ENCODE assay signal across 22 mouse cellular contexts in the genomic region with DNA sequence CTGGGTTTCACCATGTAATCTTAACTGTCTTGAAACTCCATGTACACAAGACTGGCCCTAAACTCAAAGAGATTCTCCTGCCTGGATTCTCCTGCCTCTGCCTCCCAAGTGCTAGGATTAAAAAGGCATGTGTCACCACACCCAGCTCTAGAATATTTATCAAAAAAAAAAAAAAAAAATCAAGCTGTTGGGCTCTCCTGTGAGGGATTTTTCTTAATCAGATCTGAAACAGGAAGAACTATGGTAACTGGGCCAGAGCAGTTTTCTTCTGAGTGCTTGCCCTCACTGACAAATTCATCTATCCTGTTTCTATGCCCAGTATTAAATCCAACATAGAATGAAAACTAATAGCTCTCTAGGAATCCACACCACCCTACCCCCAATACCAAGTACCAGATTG. TPM values are rescaled to one million over a fixed set of nuclear protein-coding genes. Genes with fewer than 3 reads are reported as not detected.
DNase-seq lines count a peak whose midpoint lies in the region; ATAC-seq and TF ChIP-seq lines count a peak whose summit lies in the region.
"Had no signal": no experiment of that assay in that cellular context is flagged by ENCODE, and none has a peak within 500 bp of the region (broad histone marks: within the 10 kb centered on the region; RNA-seq: fewer than 3 reads in every experiment).

No protein-coding gene starts in this region.

- H3K27me3 ChIP-seq in liver, embryonic 13.5 days, result no peaks in the 10 kb centered on the region
- no peaks in the 10 kb centered on the region for H3K27me3 ChIP-seq in liver, embryonic 11.5 days (replicated peaks; ENCODE audit: control insufficient read depth, insufficient read depth, low read length)
- no peaks in the 10 kb centered on the region for H3K27me3 ChIP-seq in MEL (ENCODE audit: control insufficient read depth in 1 of 2, insufficient read depth in 2 of 2, low read length in 2 of 2)
- no peaks in the 10 kb centered on the region for H3K27me3 ChIP-seq in splenic B cell, adult 2 months (ENCODE audit: control insufficient read depth, insufficient read depth, low read length, poor library complexity, severe bottlenecking)
- no peaks in the 10 kb centered on the region for H3K27me3 ChIP-seq in embryonic facial prominence, embryonic 10.5 days (replicated peaks; ENCODE audit: low read depth, poor library complexity, severe bottlenecking)
- H3K27me3 ChIP-seq: forebrain, embryonic 13.5 days; hindbrain, embryonic 12.5 days; Patski had no signal

- no peak overlapping the region for H3K4me2 ChIP-seq in liver, embryonic 13.5 days
- H3K4me2 ChIP-seq in liver, embryonic 11.5 days, result no peak overlapping the region
- H3K4me2 ChIP-seq: forebrain, embryonic 13.5 days; heart, embryonic 11.5 days; hindbrain, embryonic 12.5 days had no signal

- H3K36me3 ChIP-seq in liver, embryonic 13.5 days, result 0 out of 2 replicates have a peak, but pooled peaks cover 2% of the 10 kb centered on the region
- H3K36me3 ChIP-seq in liver, embryonic 11.5 days (ENCODE audit: control insufficient read depth, insufficient read depth, low read length), result no peaks in the 10 kb centered on the region
- H3K36me3 ChIP-seq in MEL (ENCODE audit: control insufficient read depth in 1 of 2, insufficient read depth in 2 of 2, low read length in 2 of 2), result peaks cover 0 to 70% of the 10 kb centered on the region in 2 experiments; a peak in 3 of 4 replicates
- H3K36me3 ChIP-seq in splenic B cell, adult 2 months (ENCODE audit: control insufficient read depth, insufficient read depth, low read length, poor library complexity, severe bottlenecking), result no peaks in the 10 kb centered on the region
- H3K36me3 ChIP-seq in embryonic facial prominence, embryonic 10.5 days (replicated peaks), result no peaks in the 10 kb centered on the region
- H3K36me3 ChIP-seq: forebrain, embryonic 10.5 days; hindbrain, embryonic 12.5 days had no signal

- no peak overlapping the region for H3K9ac ChIP-seq in liver, embryonic 13.5 days
- no peak overlapping the region for H3K9ac ChIP-seq in liver, embryonic 11.5 days (ENCODE audit: low read depth, low read length)
- H3K9ac ChIP-seq in MEL (ENCODE audit: control insufficient read depth, low read depth, low read length, poor library complexity, severe bottlenecking), result no peak overlapping the region
- H3K9ac ChIP-seq: forebrain, embryonic 13.5 days; hindbrain, embryonic 12.5 days had no signal

- TF ChIP-seq EP300 in MEL (IDR thresholded peaks at IDR 0.05; ENCODE audit: low read depth in 1 of 2, low read length in 2 of 2), result peak; percentile 19 to 47; a peak in 2 of 4 replicates

- no peak for TF ChIP-seq RAD21 in MEL (IDR thresholded peaks at IDR 0.05; ENCODE audit: low read depth, low read length)

- DNase-seq in liver, embryonic 13.5 days, result no peak
- DNase-seq in liver, embryonic 11.5 days (ENCODE audit: low spot score), result no peak
- DNase-seq in 416B (ENCODE audit: low read depth) (peak; percentile 46), MEL (ENCODE audit: low read depth, low spot score) (peak; percentile 40)
- DNase-seq in splenic B cell, adult 2 months (ENCODE audit: low read depth, low spot score), result peak; percentile 31
- no peak for DNase-seq in embryonic facial prominence, embryonic 10.5 days (ENCODE audit: low spot score)
- DNase-seq in left cerebral cortex, postnatal 10 days (ENCODE audit: extremely low spot score in 1 of 2, low spot score in 2 of 2), result no peak
- DNase-seq: adrenal gland, postnatal 10 days; adrenal gland, postnatal 36 days; cerebellum, adult 2 months; cerebellum, adult 9-11 months; cerebellum, postnatal 36 days; embryo, embryonic 11 days; gastrocnemius, postnatal 10 days; gastrocnemius, postnatal 36 days had no signal

- H3K79me2 ChIP-seq in MEL (ENCODE audit: control insufficient read depth, insufficient read depth, low read length, poor library complexity), result peaks cover 59% of the 10 kb centered on the region

- no peak overlapping the region for H3K4me3 ChIP-seq in liver, embryonic 13.5 days (replicated peaks)
- no peak overlapping the region for H3K4me3 ChIP-seq in liver, embryonic 11.5 days (ENCODE audit: low read depth, low read length)
- no peak overlapping the region for H3K4me3 ChIP-seq in MEL (ENCODE audit: control insufficient read depth in 1 of 2, insufficient read depth in 1 of 2, low read depth in 2 of 2, low read length in 2 of 2)
- no peak overlapping the region for H3K4me3 ChIP-seq in embryonic facial prominence, embryonic 10.5 days
- H3K4me3 ChIP-seq: forebrain, embryonic 10.5 days; forebrain, embryonic 13.5 days; hindbrain, embryonic 12.5 days had no signal

- no peaks in the 10 kb centered on the region for H3K9me3 ChIP-seq in liver, embryonic 13.5 days (replicated peaks)
- H3K9me3 ChIP-seq in liver, embryonic 11.5 days (ENCODE audit: control insufficient read depth, low read length), result no peaks in the 10 kb centered on the region
- no peaks in the 10 kb centered on the region for H3K9me3 ChIP-seq in MEL (replicated peaks; ENCODE audit: insufficient read depth, low read length)
- H3K9me3 ChIP-seq in embryonic facial prominence, embryonic 10.5 days, result no peaks in the 10 kb centered on the region
- H3K9me3 ChIP-seq: forebrain, embryonic 10.5 days; forebrain, embryonic 13.5 days; hindbrain, embryonic 12.5 days had no signal

- TF ChIP-seq POLR2A in MEL (IDR thresholded peaks at IDR 0.05; ENCODE audit: control insufficient read depth in 1 of 2, insufficient read depth in 1 of 2, low read depth in 1 of 2, low read length in 2 of 2, poor library complexity in 1 of 2), result no peak

- TF ChIP-seq CTCF in MEL (IDR thresholded peaks at IDR 0.05 in 2 of 3, conservative IDR thresholded peaks at IDR 0.05 in 1 of 3; ENCODE audit: control insufficient read depth in 1 of 3, insufficient read depth in 1 of 3, low read depth in 2 of 3, low read length in 3 of 3, poor library complexity in 1 of 3, severe bottlenecking in 1 of 3), result no peak

- intact Hi-C loops in left cerebral cortex, postnatal 10 days (cut with DNase I), result no loop called here

- H3K4me1 ChIP-seq in liver, embryonic 13.5 days (replicated peaks), result peaks cover 88% of the 10 kb centered on the region
- peaks cover 30% of the 10 kb centered on the region for H3K4me1 ChIP-seq in liver, embryonic 11.5 days (replicated peaks; ENCODE audit: control insufficient read depth, insufficient read depth, low read length)
- peaks cover 22 to 49% of the 10 kb centered on the region in 2 experiments for H3K4me1 ChIP-seq in MEL (ENCODE audit: control insufficient read depth in 1 of 2, insufficient read depth in 2 of 2, low read length in 2 of 2)
- H3K4me1 ChIP-seq in embryonic facial prominence, embryonic 10.5 days, result no peaks in the 10 kb centered on the region
- H3K4me1 ChIP-seq: forebrain, embryonic 10.5 days; forebrain, embryonic 13.5 days; hindbrain, embryonic 12.5 days had no signal

- no peak for ATAC-seq in liver, embryonic 13.5 days (ENCODE audit: low read depth)
- ATAC-seq in liver, embryonic 11.5 days (replicated peaks; ENCODE audit: low FRiP score), result no peak
- ATAC-seq: forebrain, embryonic 13.5 days; forebrain, embryonic 16.5 days; hindbrain, embryonic 16.5 days; Patski had no signal

- H3K27ac ChIP-seq in liver, embryonic 13.5 days, result peak overlapping the region; percentile 58
- H3K27ac ChIP-seq in liver, embryonic 11.5 days (ENCODE audit: low read depth, low read length), result no peak overlapping the region
- H3K27ac ChIP-seq in MEL (ENCODE audit: control insufficient read depth, low read depth, low read length), result peak overlapping the region; percentile 42; the same call in 1 of the 2 replicates
- no peak overlapping the region for H3K27ac ChIP-seq in embryonic facial prominence, embryonic 10.5 days (replicated peaks)
- H3K27ac ChIP-seq: forebrain, embryonic 10.5 days; forebrain, embryonic 13.5 days; hindbrain, embryonic 12.5 days had no signal

TF ChIP-seq in MEL, 35 proteins besides CTCF, POLR2A, EP300 and RAD21:
- TF ChIP-seq ZNF384 (IDR thresholded peaks at IDR 0.05; ENCODE audit: low read depth, low read length) (peak; percentile 93), NELFE (IDR thresholded peaks at IDR 0.05; ENCODE audit: low read depth, low read length) (no peak), KAT2A (conservative IDR thresholded peaks at IDR 0.05; ENCODE audit: low read depth, low read length) (no peak), GATA1 (IDR thresholded peaks at IDR 0.05; ENCODE audit: low read depth, low read length) (peak; percentile 50), MAFK (IDR thresholded peaks at IDR 0.05; ENCODE audit: borderline replicate concordance, low read depth, low read length) (no peak), ETS1 (IDR thresholded peaks at IDR 0.05; ENCODE audit: low read depth, low read length) (peak; percentile 35; the same call in 1 of the 2 replicates), POLR2AphosphoS5 (IDR thresholded peaks at IDR 0.05; ENCODE audit: borderline replicate concordance, low read depth, low read length) (no peak), UBTF (IDR thresholded peaks at IDR 0.05; ENCODE audit: borderline replicate concordance, insufficient read depth, low read depth, low read length) (no peak), BHLHE40 (IDR thresholded peaks at IDR 0.05; ENCODE audit: borderline replicate concordance, low read depth, low read length) (no peak), RCOR1 (IDR thresholded peaks at IDR 0.05; ENCODE audit: low read depth, low read length) (peak; percentile 70), TBP (IDR thresholded peaks at IDR 0.05; ENCODE audit: low read depth, low read length) (no peak), HCFC1 (IDR thresholded peaks at IDR 0.05; ENCODE audit: low read depth, low read length) (no peak)

RNA-seq across cellular contexts. Expression of a gene that starts 13.5 kb away (rescaled TPM):
- 44.2 and 60.6 TPM in 2 replicates for polyA plus RNA-seq in liver, embryonic 13.5 days (2015; fragmentation: Nextera tagmentation; extraction: Ambion mirVana)
- polyA plus RNA-seq in liver, embryonic 11.5 days (2014; fragmentation: Nextera tagmentation; extraction: Ambion mirVana), result 77.7 and 80.0 TPM in 2 replicates
- 78.8 and 90.0 TPM in 2 replicates for total RNA-seq in MEL (2012; rRNA removed)
- polyA plus RNA-seq in MEL (2012; ENCODE audit: insufficient read depth in 1 of 2, insufficient read length in 2 of 2, low read depth in 1 of 2, low replicate concordance in 2 of 2, missing spikeins in 1 of 2), result 100 to 1,000 TPM; 121 to 315 TPM
- polyA plus RNA-seq in embryonic facial prominence, embryonic 10.5 days (2016; fragmentation: Nextera tagmentation; extraction: Ambion mirVana), result 35.4 and 35.8 TPM in 2 replicates
- total RNA-seq in left cerebral cortex, postnatal 10 days (2021), result 10 to 100 TPM; 24.9 to 27.4 TPM

RNA-seq across cellular contexts. Expression of a gene that starts 45.7 kb away (rescaled TPM):
- polyA plus RNA-seq in liver, embryonic 13.5 days (2015; fragmentation: Nextera tagmentation; extraction: Ambion mirVana), result 18.2 and 23.8 TPM in 2 replicates
- polyA plus RNA-seq in liver, embryonic 11.5 days (2014; fragmentation: Nextera tagmentation; extraction: Ambion mirVana), result 22.4 and 25.8 TPM in 2 replicates
- total RNA-seq in MEL (2012; rRNA removed), result 8.4 and 10.6 TPM in 2 replicates
- polyA plus RNA-seq in MEL (2012; ENCODE audit: insufficient read depth in 1 of 2, insufficient read length in 2 of 2, low read depth in 1 of 2, low replicate concordance in 2 of 2, missing spikeins in 1 of 2), result 10 to 100 TPM in 1 of 2 experiments, not detected in 1; 15.0 TPM
- polyA plus RNA-seq in embryonic facial prominence, embryonic 10.5 days (2016; fragmentation: Nextera tagmentation; extraction: Ambion mirVana), result 18.3 and 18.8 TPM in 2 replicates
- total RNA-seq in left cerebral cortex, postnatal 10 days (2021), result 10 to 100 TPM; 21.8 to 22.7 TPM

Comparison
In these comparisons a context has a peak if more than half of its experiments do, and no peak if none do; other contexts are left out.
1. H3K27ac ChIP-seq: peak in liver, embryonic 13.5 days (single experiment) and MEL (single experiment); none in liver, embryonic 11.5 days (single experiment) and embryonic facial prominence, embryonic 10.5 days (single experiment).
2. DNase-seq: peak in 416B (single experiment), MEL (single experiment) and splenic B cell, adult 2 months (single experiment); none in liver, embryonic 13.5 days (single experiment), liver, embryonic 11.5 days (single experiment), embryonic facial prominence, embryonic 10.5 days (single experiment) and left cerebral cortex, postnatal 10 days (0 of 2).